Mouse (Mus musculus) olfactory bulb, adult 2 months (tissue): Measurements from ENCODE around the gene Cstb. TPM values are rescaled to one million over a fixed set of nuclear protein-coding genes. Genes with fewer than 3 reads are reported as not detected.

ENCODE experiments used
- H3K27ac ChIP-seq: fragments of 200-500 bp; 2 replicates; pipeline ENCODE4 v1.5.1; 2012; ENCODE audit warnings: low read depth, low read length; ENCODE audit not compliant: insufficient read depth
- H3K4me1 ChIP-seq: fragments of 200-500 bp; 2 replicates; pipeline ENCODE4 v1.6.1; 2012; ENCODE audit warnings: low read length; ENCODE audit not compliant: control insufficient read depth, insufficient read depth
- H3K4me3 ChIP-seq: fragments of 200-500 bp; 2 replicates; pipeline ENCODE4 v1.5.1; 2012; ENCODE audit warnings: mild to moderate bottlenecking, low read depth, low read length, moderate library complexity; ENCODE audit not compliant: insufficient read depth
- CTCF ChIP-seq: fragments of 200-500 bp; IDR thresholded peaks from 2 replicates; pipeline ENCODE4 v1.5.1; 2012; ENCODE audit warnings: low read depth, mild to moderate bottlenecking, low read length, moderate library complexity; ENCODE audit not compliant: insufficient read depth
- POLR2A ChIP-seq: fragments of 200-500 bp; IDR thresholded peaks from 2 replicates; pipeline ENCODE4 v1.6.1; 2012; ENCODE audit warnings: mild to moderate bottlenecking, low read depth, low read length, moderate library complexity; ENCODE audit not compliant: insufficient read depth
- WGBS: fragments of 180-500 bp; shearing (Covaris S2); methylation state at CpG from one replicate; pipeline ENCODE4 v1.1.7; 2018; 5-methylcytosine and 5-hydroxymethylcytosine counted together
- polyA plus RNA-seq: library from polyadenylated mRNA; stranded (reverse); fragments of >200 nt; gene quantifications from 2 replicates; pipeline ENCODE4 v1.2.4, GENCODE M21; 2012; ENCODE audit warnings: low replicate concordance; ENCODE audit not compliant: missing spikeins, insufficient read depth, insufficient read length

Gene Cstb
- polyA plus RNA-seq, 1 experiment = not detected

DNA sequence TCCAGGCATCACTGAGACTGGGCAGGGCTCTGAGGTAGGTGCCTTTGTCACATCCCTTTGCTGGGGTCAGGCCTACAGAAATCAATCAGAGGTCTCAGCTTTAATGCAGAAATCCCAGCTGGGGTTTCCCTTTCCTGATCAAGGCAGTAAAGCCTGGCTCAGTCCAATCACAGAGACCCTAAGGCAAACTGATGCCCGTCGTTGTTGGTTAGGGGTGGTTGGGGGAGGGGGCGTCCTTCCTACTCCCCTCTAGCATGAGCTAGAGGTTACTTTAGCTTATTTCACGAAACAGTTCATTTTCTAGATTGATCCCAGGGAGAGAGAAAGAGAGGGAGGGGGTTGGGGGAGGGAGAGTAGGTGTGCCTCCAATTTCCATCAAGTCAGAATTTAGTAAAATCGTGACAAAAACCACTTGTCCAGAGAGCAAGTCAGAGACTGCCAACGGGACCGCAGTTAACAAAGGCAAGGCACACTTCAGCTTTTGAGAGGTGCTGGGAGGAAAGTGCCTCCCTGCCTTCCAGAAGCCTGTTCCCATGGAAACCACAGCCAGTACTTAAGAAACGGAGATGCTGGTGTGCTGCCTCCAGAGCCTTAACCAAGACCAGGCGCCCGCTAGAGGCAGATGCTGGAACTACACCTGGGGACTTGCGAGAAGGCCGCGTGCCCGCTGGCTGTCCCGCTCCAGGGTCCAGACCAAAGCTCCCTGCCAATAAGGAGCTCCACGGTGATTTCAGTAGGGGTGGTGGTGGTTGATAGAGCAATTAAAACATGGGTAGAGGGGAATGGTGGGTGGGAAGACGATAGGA, 29.4 kb upstream of the Cstb start:
- WGBS = 1% methylated on average over 17 of the region's 17 CpGs
- Histone ChIP-seq H3K27ac (peak overlapping the region; percentile 84), H3K4me1 (peaks cover 46% of the 10 kb centered on the region), H3K4me3 (peak overlapping the region; percentile 18)
- TF ChIP-seq POLR2A (0 out of 2 replicates have a peak, but pooled peaks have one; percentile 19), CTCF (peak; percentile 94)

DNA sequence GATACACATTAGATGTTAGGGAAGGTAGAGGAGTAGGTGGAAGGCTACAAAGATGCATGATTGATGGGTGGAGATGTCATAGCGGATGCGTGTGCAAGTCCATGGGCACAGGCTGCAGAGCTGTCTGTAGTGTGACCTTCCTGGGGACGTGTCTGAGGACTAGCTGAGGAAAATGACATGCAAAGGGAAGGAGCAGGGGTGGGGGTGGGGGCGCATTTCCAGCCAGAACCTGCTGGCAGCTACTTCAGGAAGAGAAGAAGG, 28.9 kb upstream of the Cstb start:
- H3K4me3 ChIP-seq = peak overlapping the region; percentile 18
- peak overlapping the region; percentile 84 for H3K27ac ChIP-seq
- no peak for TF ChIP-seq POLR2A
- TF ChIP-seq CTCF = no peak
- H3K4me1 ChIP-seq = peaks cover 44% of the 10 kb centered on the region
- WGBS = 45% methylated on average over 4 of the region's 4 CpGs

- no peak overlapping the region for H3K4me3 ChIP-seq
- peaks cover 35% of the 10 kb centered on the region for H3K4me1 ChIP-seq
- no peak for TF ChIP-seq CTCF
- peak overlapping the region; percentile 52 for H3K27ac ChIP-seq
- WGBS = 41% methylated on average over 17 of the region's 17 CpGs
Observed at GRCm38 (mm10) chr10:78399090-78399657, 26.3 kb upstream of the Cstb start.

- Histone ChIP-seq H3K4me3 (no peak overlapping the region), H3K27ac (no peak overlapping the region), H3K4me1 (peaks cover 18% of the 10 kb centered on the region)
- TF ChIP-seq POLR2A (no peak), CTCF (no peak)
- 91% methylated on average over 2 of the region's 2 CpGs for WGBS
Observed at GRCm38 (mm10) chr10:78401127-78401526, 24.3 kb upstream of the Cstb start.

- 88% methylated on average over 14 of the region's 14 CpGs for WGBS
- no peak overlapping the region for H3K27ac ChIP-seq
- peaks cover 13% of the 10 kb centered on the region for H3K4me1 ChIP-seq
- no peak overlapping the region for H3K4me3 ChIP-seq
- TF ChIP-seq CTCF (no peak), POLR2A (no peak)
Observed at GRCm38 (mm10) chr10:78402301-78402922, 23.1 kb upstream of the Cstb start.

DNA sequence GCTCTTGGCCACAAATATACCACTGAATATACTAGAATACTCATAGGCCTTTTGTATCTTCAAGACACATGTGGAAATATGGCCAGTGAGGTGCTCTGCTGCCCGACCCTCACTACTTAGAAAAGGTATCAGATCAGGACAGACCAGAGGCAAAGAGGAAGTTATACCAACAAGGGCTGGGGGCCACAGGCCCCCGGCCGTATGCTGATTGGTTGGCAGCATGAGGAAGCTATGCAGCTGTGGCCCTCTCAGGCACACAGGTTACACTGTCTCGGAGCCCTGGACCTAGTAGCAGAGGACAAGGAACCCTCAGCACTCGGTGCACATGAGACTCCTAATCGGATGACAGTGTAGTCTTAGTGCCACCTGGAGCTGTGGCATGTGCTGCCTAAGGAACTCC, 19.3 kb upstream of the Cstb start:
- Histone ChIP-seq H3K4me1 (peaks cover 12% of the 10 kb centered on the region), H3K27ac (no peak overlapping the region), H3K4me3 (no peak overlapping the region)
- WGBS = 88% methylated on average over 6 of the region's 6 CpGs
- TF ChIP-seq POLR2A (no peak), CTCF (no peak)

GRCm38 (mm10) chr10:78407132-78407531, 18.3 kb upstream of the Cstb start:
- TF ChIP-seq CTCF (no peak), POLR2A (no peak)
- Histone ChIP-seq H3K4me1 (peaks cover 17% of the 10 kb centered on the region), H3K27ac (no peak overlapping the region), H3K4me3 (no peak overlapping the region)
- WGBS = 93% methylated on average over 4 of the region's 4 CpGs

DNA sequence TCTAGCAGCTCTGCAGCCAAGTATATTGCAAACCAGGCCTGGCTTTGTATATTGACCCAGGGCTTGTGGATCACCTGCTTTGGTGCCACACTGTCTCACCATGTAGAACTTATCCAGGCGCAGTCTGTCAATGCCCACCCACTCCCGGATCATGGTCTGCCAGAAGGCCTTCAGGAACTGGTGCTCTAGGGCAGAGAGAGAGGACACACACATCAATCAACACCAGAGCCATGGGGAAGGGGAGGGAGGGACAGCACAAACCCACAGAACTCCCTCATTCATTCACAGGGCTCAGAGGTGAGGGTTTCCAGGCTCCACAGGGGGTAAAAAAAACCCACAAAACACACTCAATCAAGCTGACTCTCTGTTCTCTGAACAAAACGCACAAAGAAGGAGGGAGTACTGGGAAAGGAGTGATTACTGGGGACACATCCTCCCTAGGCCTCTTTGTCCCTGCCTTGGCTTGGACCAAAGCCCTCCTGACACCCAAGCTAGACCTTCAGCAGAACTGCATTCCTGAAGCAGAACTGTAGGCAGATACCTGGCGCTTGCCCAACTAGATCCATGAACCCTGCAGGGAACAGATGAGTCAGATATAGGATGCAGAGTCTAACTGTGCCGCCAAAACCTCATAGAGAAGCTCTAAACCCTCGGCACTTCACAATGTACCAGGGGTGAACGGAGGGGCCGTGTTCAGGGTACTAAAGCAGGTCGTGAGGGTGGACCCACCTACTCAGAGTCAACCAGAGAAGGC, 16.3 kb upstream of the Cstb start:
- Histone ChIP-seq H3K4me3 (no peak overlapping the region), H3K27ac (no peak overlapping the region), H3K4me1 (peaks cover 20% of the 10 kb centered on the region)
- 68% methylated on average over 9 of the region's 9 CpGs for WGBS
- TF ChIP-seq CTCF = no peak
- no peak for TF ChIP-seq POLR2A

- 11% methylated on average over 8 of the region's 8 CpGs for WGBS
- Histone ChIP-seq H3K27ac (peak overlapping the region; percentile 77; the same call in 1 of the 2 replicates), H3K4me3 (peak overlapping the region; percentile 90), H3K4me1 (peaks cover 20% of the 10 kb centered on the region)
- TF ChIP-seq POLR2A = no peak
- no peak for TF ChIP-seq CTCF
Observed at GRCm38 (mm10) chr10:78411851-78412250, 13.6 kb upstream of the Cstb start.
